Mouse (Mus musculus) testis, adult 2 months (tissue): ENCODE measurements around the gene Olfr328.
"Not testable (repeated sequence)": the region's sequence is repeated elsewhere in the genome, so short reads cannot be mapped to it uniquely, and the experiment has no call there.

Experiments used
- CTCF ChIP-seq: fragments of 200-500 bp; IDR thresholded peaks from 2 replicates; pipeline ENCODE4 v1.5.1; 2012; ENCODE audit warnings: low read depth, mild to moderate bottlenecking, inconsistent platforms, low read length, moderate library complexity; ENCODE audit not compliant: control insufficient read depth, insufficient read depth, insufficient replicate concordance
- POLR2A ChIP-seq: fragments of 200-500 bp; IDR thresholded peaks from 2 replicates; pipeline ENCODE4 v1.6.1; 2012; ENCODE audit warnings: low read depth, mild to moderate bottlenecking, inconsistent platforms, low read length, moderate library complexity; ENCODE audit not compliant: control insufficient read depth

GRCm38 (mm10) chr11:58534736-58535135, 20.7 kb downstream of the Olfr328 start, which contains the start of gene Olfr330:
- TF ChIP-seq CTCF, POLR2A: not testable (repeated sequence)
